Mouse (Mus musculus): Measurements from ENCODE around the gene Rpl36.

GRCm38 (mm10) chr17:56611861-56612564, 1.2 kb upstream of the Rpl36 start:
- TF ChIP-seq CTCF (IDR thresholded peaks at IDR 0.05) (no peak), EP300 (IDR thresholded peaks at IDR 0.05) (no peak)

All from lung, postnatal 0 days (tissue).